Mouse (Mus musculus) cerebellum, adult 2 months (tissue): ENCODE measurements at regions not wholly inside any gene's neighbourhood (a gene's known extent, or its start where the extent isn't known, plus 50 kb on each side); places are given as distances from the start of the nearest gene placed in this dataset.

Source experiments
- CTCF ChIP-seq: fragments of 200-500 bp; IDR thresholded peaks from 2 replicates; pipeline ENCODE4 v1.5.1; 2011; ENCODE audit warnings: low read depth, mild to moderate bottlenecking, control low read depth, low read length, moderate library complexity, borderline replicate concordance; ENCODE audit not compliant: insufficient read depth
- POLR2A ChIP-seq: fragments of 200-500 bp; IDR thresholded peaks from 2 replicates; pipeline ENCODE4 v1.6.1; 2011; ENCODE audit warnings: low read length, control low read depth, borderline replicate concordance; ENCODE audit not compliant: insufficient read depth

- TF ChIP-seq POLR2A (no peak), CTCF (no peak)
Observed at GRCm38 (mm10) chr3:62916899-62917298, 312.0 kb upstream of the Gpr149 start.
